Mouse (Mus musculus) heart, embryonic 14.5 days (tissue): ENCODE measurements around the gene Madd. TPM values are rescaled to one million over a fixed set of nuclear protein-coding genes. Genes with fewer than 3 reads are reported as not detected.

Experiments
- ATAC-seq: fragments of 200-750 bp; cut with Nextera tagmentation; 2 replicates; pipeline ENCODE4 v1.8.0; 2017; ENCODE audit warnings: low read depth, moderate TSS enrichment; ENCODE audit not compliant: insufficient number of reproducible peaks, insufficient read depth, low FRiP score
- H3K27ac ChIP-seq, 2 experiments: fragments of 200-500 bp in 1 of 2; fragments of 300-500 bp in 1 of 2; sonication (generic) in 1 of 2; replicated peaks in 1 of 2; 2 replicates each; pipeline ENCODE4 v1.5.1; 2012 to 2014; ENCODE audit warnings: low read depth in 2 of 2, low read length in 2 of 2, control low read depth in 1 of 2, mild to moderate bottlenecking in 1 of 2, mixed read lengths in 1 of 2; ENCODE audit not compliant: control insufficient read depth in 1 of 2, insufficient read depth in 1 of 2
- H3K27me3 ChIP-seq: fragments of 300-500 bp; sonication (generic); 2 replicates; pipeline ENCODE4 v1.6.1; 2014; ENCODE audit warnings: mild to moderate bottlenecking, low read length, control low read depth; ENCODE audit not compliant: control insufficient read depth, insufficient read depth
- H3K36me3 ChIP-seq: fragments of 300-500 bp; sonication (generic); 2 replicates; pipeline ENCODE4 v1.6.1; 2014; ENCODE audit warnings: mild to moderate bottlenecking, control low read depth, low read length, mixed read lengths; ENCODE audit not compliant: control insufficient read depth, insufficient read depth
- H3K4me1 ChIP-seq, 2 experiments: fragments of 200-500 bp in 1 of 2; fragments of 300-500 bp in 1 of 2; sonication (generic) in 1 of 2; 2 replicates each; pipeline ENCODE4 v1.6.1; 2012 to 2014; ENCODE audit warnings: low read length in 2 of 2, control low read depth in 1 of 2, mixed read lengths in 1 of 2; ENCODE audit not compliant: control insufficient read depth in 2 of 2, insufficient read depth in 2 of 2
- H3K4me2 ChIP-seq: fragments of 300-500 bp; sonication (generic); 2 replicates; pipeline ENCODE4 v1.6.1; 2014; ENCODE audit warnings: mild to moderate bottlenecking, low read length
- H3K4me3 ChIP-seq, 2 experiments: fragments of 200-500 bp in 1 of 2; fragments of 300-500 bp in 1 of 2; sonication (generic) in 1 of 2; 2 replicates each; pipeline ENCODE4 v1.5.1; 2012 to 2014; ENCODE audit warnings: low read length in 2 of 2, mild to moderate bottlenecking in 2 of 2, control low read depth in 1 of 2, low read depth in 1 of 2, moderate library complexity in 1 of 2; ENCODE audit not compliant: control insufficient read depth in 1 of 2, insufficient read depth in 1 of 2
- H3K9ac ChIP-seq: fragments of 300-500 bp; sonication (generic); 2 replicates; pipeline ENCODE4 v1.6.1; 2014; ENCODE audit warnings: mild to moderate bottlenecking, low read length
- H3K9me3 ChIP-seq: fragments of 300-500 bp; sonication (generic); 2 replicates; pipeline ENCODE4 v1.6.1; 2016; ENCODE audit warnings: low read length, control low read depth; ENCODE audit not compliant: control insufficient read depth
- WGBS: fragments of 180-500 bp; shearing (Covaris S2); extraction: QIAGEN DNeasy Blood & Tissue Kit; methylation state at CpG from one replicate; pipeline ENCODE4 v1.1.7; 2014; 5-methylcytosine and 5-hydroxymethylcytosine counted together
- polyA plus RNA-seq: library from polyadenylated mRNA; unstranded; fragments of >200 nt; fragmentation: Nextera tagmentation; extraction: Ambion mirVana; gene quantifications from 2 replicates; pipeline ENCODE4 v1.2.1, GENCODE M21; 2014

The Madd gene
- polyA plus RNA-seq, 1 experiment from 2014 or later, result 5.2 TPM

- Histone ChIP-seq H3K27me3 (no peaks in the 10 kb centered on the region), H3K4me1 (peaks cover 4 to 7% of the 10 kb centered on the region in 2 experiments), H3K36me3 (peaks cover 28% of the 10 kb centered on the region), H3K9ac (peak overlapping the region; percentile 85), H3K4me3 (peak overlapping the region; percentile 74 to 75), H3K27ac (peak overlapping the region; percentile 71 to 93), H3K4me2 (peak overlapping the region; percentile 86), H3K9me3 (no peaks in the 10 kb centered on the region)
- WGBS, result 13% methylated on average over 20 of the region's 20 CpGs
- ATAC-seq, result no peak
These were observed 19.5 kb upstream of the Madd start for GRCm38 (mm10) chr2:91202972-91203656.

DNA sequence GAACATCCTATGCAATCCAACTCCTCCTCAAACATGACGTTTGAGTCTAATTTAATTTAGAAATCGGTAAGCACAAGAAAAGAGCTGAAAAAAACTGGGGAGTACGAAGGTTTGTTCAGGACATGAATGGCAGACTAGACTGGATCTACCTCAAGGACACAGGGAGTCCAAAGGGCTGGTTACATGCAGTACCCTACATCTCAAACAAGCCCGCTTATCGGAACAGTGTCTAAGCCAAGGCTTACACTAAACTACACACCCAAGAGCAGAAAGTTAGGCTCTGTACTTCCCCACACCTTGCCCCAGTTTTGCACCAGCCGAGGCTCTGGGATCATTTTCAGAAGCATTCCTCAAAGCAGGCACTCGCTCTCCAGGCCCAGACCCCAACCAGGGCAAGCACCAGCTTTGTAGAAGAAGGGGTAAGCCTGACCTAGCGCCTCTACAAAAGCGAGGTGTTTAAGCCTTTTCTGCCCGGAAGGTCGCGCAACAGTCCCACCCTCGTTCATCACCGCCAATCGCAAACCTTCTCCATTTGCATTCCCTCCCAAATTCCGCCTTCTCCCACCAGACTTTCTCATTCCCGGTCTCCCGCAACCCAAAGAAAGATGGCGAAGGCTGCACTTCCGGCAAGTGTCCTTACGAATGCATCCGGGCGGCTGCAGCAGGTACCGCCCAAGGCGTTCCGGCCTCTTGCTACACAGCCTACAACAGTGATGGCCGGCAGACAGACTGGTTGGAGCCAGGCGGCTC is 18.8 kb upstream of the Madd start, which contains the start of the genes Nr1h3 and Acp2:
Gene Nr1h3 (minus strand): TSS at position 613 of the 750 bp plus-strand sequence.
Gene Acp2 (plus strand): TSS at position 664 of the 750 bp plus-strand sequence.
- peak within 1 kb of the TSS; percentile 93 to 97 for H3K27ac ChIP-seq
- 4% methylated on average over 28 of the region's 28 CpGs for WGBS
- H3K4me1 ChIP-seq, result peaks cover 4 to 7% of the 10 kb centered on the region in 2 experiments
- no peaks in the 10 kb centered on the region for H3K9me3 ChIP-seq
- peak within 1 kb of the TSS; percentile 74 to 75 for H3K4me3 ChIP-seq
- peak within 1 kb of the TSS; percentile 86 for H3K4me2 ChIP-seq
- H3K27me3 ChIP-seq, result no peaks in the 10 kb centered on the region
- H3K9ac ChIP-seq, result peak within 1 kb of the TSS; percentile 85
- ATAC-seq, result peak; percentile 92
- peaks cover 21% of the 10 kb centered on the region for H3K36me3 ChIP-seq

- Histone ChIP-seq H3K4me3 (no peak overlapping the region), H3K27ac (no peak overlapping the region), H3K9ac (no peak overlapping the region), H3K4me1 (peaks cover 8 to 13% of the 10 kb centered on the region in 2 experiments), H3K9me3 (no peaks in the 10 kb centered on the region), H3K4me2 (no peak overlapping the region), H3K27me3 (no peaks in the 10 kb centered on the region), H3K36me3 (no peaks in the 10 kb centered on the region)
- WGBS, result 83% methylated on average over 3 of the region's 3 CpGs
- ATAC-seq, result no peak
These were observed 15.3 kb upstream of the Madd start for GRCm38 (mm10) chr2:91198888-91199287.

DNA sequence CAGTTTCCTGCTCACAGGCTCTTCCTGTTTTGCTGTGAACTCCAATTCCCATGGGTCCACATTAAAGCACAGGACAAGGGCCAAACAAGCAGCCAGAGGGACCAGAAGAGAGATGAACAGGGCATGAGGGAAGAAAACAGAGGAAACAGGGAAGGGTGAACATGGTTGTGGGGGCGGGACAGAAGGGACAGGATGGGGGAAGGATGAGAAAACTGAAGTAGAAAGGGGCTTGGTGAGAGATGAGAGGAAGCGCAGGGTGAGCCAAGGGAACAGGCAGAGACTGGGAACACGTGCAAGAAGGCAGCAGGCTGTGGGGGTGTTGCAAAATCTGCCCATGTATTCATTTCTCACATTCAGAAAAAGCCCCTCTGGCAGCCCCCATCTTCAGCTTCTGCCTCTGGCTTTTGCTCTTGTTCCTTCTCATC is 13.0 kb upstream of the Madd start:
- H3K27ac ChIP-seq, result 0 out of 4 replicates have a peak overlapping the region, but pooled peaks of 1 of the 2 experiments have one; percentile 6
- 36% methylated on average over 3 of the region's 3 CpGs for WGBS
- H3K9ac ChIP-seq, result no peak overlapping the region
- H3K4me2 ChIP-seq, result no peak overlapping the region
- peaks cover 4 to 6% of the 10 kb centered on the region in 2 experiments; a peak in 3 of 4 replicates for H3K4me1 ChIP-seq
- H3K27me3 ChIP-seq, result no peaks in the 10 kb centered on the region
- H3K4me3 ChIP-seq, result no peak overlapping the region
- no peak for ATAC-seq
- H3K9me3 ChIP-seq, result no peaks in the 10 kb centered on the region
- no peaks in the 10 kb centered on the region for H3K36me3 ChIP-seq

GRCm38 (mm10) chr2:91194624-91195332 is 11.1 kb upstream of the Madd start:
- Histone ChIP-seq H3K36me3 (no peaks in the 10 kb centered on the region), H3K9ac (peak overlapping the region; percentile 71), H3K9me3 (no peaks in the 10 kb centered on the region), H3K27me3 (no peaks in the 10 kb centered on the region), H3K4me3 (peak overlapping the region; percentile 36 to 40), H3K27ac (peak overlapping the region in 1 of 2 experiments; percentile 63; a peak in 2 of 4 replicates), H3K4me2 (peak overlapping the region; percentile 88), H3K4me1 (peaks cover 4 to 6% of the 10 kb centered on the region in 2 experiments; a peak in 3 of 4 replicates)
- peak; percentile 77 for ATAC-seq
- WGBS, result 1% methylated on average over 27 of the region's 27 CpGs

DNA sequence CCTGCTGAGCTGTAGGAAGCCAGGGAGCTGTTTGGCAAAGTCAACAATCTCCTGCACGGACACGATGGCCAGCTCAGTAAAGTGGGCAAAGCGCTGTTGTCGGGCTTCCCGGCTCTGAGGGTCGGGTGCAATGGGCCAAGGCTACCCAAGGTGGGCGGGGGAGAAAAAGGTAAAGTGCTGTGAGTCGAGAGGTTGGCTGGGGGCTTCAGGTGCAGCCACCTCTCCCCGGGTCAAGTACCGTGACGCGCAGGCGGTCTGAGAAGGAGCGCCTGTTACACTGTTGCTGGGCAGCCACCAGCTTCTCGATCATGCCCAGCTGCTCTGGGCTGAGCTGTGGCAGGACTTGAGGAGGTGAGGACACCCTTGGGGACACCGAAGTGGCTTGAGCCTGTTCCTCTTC is 6.9 kb upstream of the Madd start:
- H3K4me2 ChIP-seq, result no peak overlapping the region
- H3K9me3 ChIP-seq, result no peaks in the 10 kb centered on the region
- H3K27me3 ChIP-seq, result no peaks in the 10 kb centered on the region
- H3K4me3 ChIP-seq, result no peak overlapping the region
- H3K9ac ChIP-seq, result no peak overlapping the region
- 83% methylated on average over 16 of the region's 16 CpGs for WGBS
- ATAC-seq, result no peak
- H3K4me1 ChIP-seq, result peaks cover 4 to 6% of the 10 kb centered on the region in 2 experiments; a peak in 3 of 4 replicates
- no peaks in the 10 kb centered on the region for H3K36me3 ChIP-seq
- no peak overlapping the region for H3K27ac ChIP-seq

GRCm38 (mm10) chr2:91187431-91187830 is 3.8 kb upstream of the Madd start:
- ATAC-seq, result no peak
- H3K9ac ChIP-seq, result no peak overlapping the region
- H3K27me3 ChIP-seq, result no peaks in the 10 kb centered on the region

More at GRCm38 (mm10) chr2:91187431-91187830, 3.8 kb upstream of the Madd start:
- no peak overlapping the region for H3K27ac ChIP-seq
- H3K4me2 ChIP-seq, result no peak overlapping the region
- no peak overlapping the region for H3K4me3 ChIP-seq
- 54% methylated on average over 4 of the region's 4 CpGs for WGBS
- peaks cover 0 to 3% of the 10 kb centered on the region in 2 experiments; a peak in 1 of 4 replicates for H3K4me1 ChIP-seq
- H3K9me3 ChIP-seq, result no peaks in the 10 kb centered on the region
- no peaks in the 10 kb centered on the region for H3K36me3 ChIP-seq
